Mouse (Mus musculus): ENCODE results near the gene Tbc1d22a.

DNA sequence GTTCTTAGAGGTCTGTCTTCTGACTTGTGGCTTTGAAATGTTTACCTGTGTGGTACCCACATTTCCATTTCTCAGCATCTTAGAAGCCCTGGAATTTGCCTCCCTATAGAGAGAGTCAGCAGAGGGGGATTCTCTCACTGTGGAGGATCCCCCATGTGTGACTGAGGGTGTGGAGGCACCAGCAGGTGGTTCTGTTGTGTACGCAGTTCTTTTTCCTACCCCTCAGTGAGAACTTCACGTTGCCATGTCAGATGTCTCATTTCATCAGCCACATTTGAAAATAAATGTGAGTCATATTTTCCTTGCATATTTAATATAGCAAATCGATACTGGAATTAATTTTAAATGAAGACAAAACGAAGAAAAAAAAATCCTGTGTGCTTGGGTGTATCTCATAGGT lies 7.1 kb downstream of the Tbc1d22a start:
- TF ChIP-seq CTCF (IDR thresholded peaks at IDR 0.05; ENCODE audit: low read depth) (no peak), EP300 (IDR thresholded peaks at IDR 0.05; ENCODE audit: low read depth) (no peak)

Measured in heart, postnatal 0 days (tissue).